Mouse (Mus musculus) B cell, adult 62 days (primary cell): ENCODE measurements around the gene Wrap53. TPM values are rescaled to one million over a fixed set of nuclear protein-coding genes. Genes with fewer than 3 reads are reported as not detected.

ENCODE experiments used
- total RNA-seq: library from RNA; stranded (reverse); gene quantifications from 4 replicates; pipeline ENCODE4 v1.2.4, GENCODE M21; 2023

Wrap53 gene
- total RNA-seq = 11.0 to 15.2 TPM (median 13.1 TPM) in 4 replicates

GRCm38 (mm10) chr11:69580091-69580514 is at the start of gene Wrap53, which contains the start of gene Trp53:
Gene Wrap53, minus strand, starts transcription at chr11:69580255.
Gene Trp53, plus strand, starts transcription at chr11:69580359.

GRCm38 (mm10) chr11:69621571-69622268 is 41.7 kb upstream of the Wrap53 start, which contains the start of gene Sat2:
Gene Sat2, plus strand, starts transcription at chr11:69622024.

GRCm38 (mm10) chr11:69617805-69618204 is 37.8 kb upstream of the Wrap53 start, which contains the start of gene Shbg:
Gene Shbg, minus strand, starts transcription at chr11:69617905.

DNA sequence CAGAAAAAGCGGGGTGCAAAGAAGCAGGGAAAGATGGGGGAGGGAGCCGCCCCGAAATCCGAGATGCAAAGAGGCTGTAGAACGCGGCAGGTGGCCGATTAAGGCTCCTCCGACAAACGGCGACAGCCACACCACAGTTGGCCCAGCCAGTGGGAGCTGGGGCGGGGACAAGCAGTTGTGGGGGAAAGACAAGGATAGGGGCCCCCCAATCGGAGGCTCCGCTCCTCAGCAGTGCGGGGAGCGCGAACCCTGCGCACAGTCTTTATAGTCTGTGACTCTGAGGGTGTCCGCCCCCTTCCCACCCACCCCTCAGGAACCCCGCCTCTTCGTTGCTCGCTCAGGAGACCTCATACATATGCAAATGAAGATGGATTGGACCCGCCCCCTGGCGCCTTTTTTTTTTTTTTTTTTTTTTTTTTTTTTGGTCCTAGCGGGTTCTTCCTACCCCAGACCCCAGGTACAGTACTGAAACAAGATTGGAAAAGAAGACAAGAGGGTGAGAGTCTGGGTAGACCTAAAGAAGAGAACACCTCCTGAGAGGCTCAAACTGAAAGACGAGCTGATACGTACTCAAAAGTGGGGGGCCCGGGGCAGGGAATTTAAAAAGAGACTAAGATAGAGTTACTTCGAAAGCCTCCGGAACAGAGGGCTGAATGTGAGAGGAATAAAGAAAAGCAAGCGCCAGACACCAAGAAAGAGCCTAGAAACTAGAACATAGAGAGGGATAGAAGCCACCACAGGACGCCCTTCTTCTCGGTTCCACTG is 25.9 kb upstream of the Wrap53 start, which contains the start of gene Atp1b2:
Gene Atp1b2 (minus strand): TSS at position 217 of the 765 bp plus-strand sequence.

GRCm38 (mm10) chr11:69559851-69560765 is 19.9 kb downstream of the Wrap53 start, which contains the start of gene Efnb3:
Gene Efnb3, minus strand, starts transcription at chr11:69560205.

DNA sequence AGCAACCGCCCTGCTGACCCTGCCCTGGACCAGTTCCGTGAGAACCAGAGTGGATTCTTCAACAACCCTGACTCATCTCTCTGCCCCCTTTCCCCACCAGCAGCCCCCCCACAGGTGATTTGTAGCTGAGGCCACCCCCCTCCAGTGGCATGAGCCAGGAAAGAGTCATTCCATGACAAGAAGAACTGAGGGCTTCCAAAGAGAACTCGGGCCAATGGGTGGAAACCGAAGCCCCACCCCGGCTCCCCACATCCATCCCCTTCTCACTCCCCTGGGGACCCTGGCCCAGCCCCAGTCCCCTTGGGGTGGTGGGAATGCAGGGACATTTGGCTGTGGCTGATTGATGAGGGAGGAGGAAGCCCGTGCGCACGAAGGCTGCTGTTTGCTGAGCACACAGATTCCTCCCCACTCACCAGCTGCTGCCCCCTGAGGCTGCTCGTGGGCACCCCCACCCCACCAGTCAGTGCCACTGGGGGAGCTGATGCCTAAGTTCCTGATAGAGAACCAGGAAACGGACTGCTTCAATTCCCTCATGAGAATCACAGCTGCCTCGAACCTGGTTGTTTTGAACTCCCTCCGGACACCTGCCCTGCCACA is 30.9 kb downstream of the Wrap53 start, which contains the start of gene Dnah2:
Gene Dnah2 (minus strand): TSS at position 51 of the 597 bp plus-strand sequence.

Other genes starting within 250 kb of the Wrap53 start
- 2.4 to 4.6 TPM (median 3.1 TPM) in 4 replicates for gene Rnf227, start 239.8 kb downstream of the Wrap53 start, total RNA-seq
- gene Chd3, start 210.8 kb downstream of the Wrap53 start, total RNA-seq = 335 to 369 TPM (median 343 TPM) in 4 replicates
- 34.9 to 49.9 TPM (median 39.5 TPM) in 4 replicates for gene Naa38, start 184.8 kb downstream of the Wrap53 start, total RNA-seq
- 40.5 to 48.7 TPM (median 44.6 TPM) in 4 replicates for gene Cyb5d1, start 184.6 kb downstream of the Wrap53 start, total RNA-seq
- 11.6 to 18.4 TPM (median 15.3 TPM) in 4 replicates for gene Tmem88, start 182.0 kb downstream of the Wrap53 start, total RNA-seq
- 404 to 430 TPM (median 420 TPM) in 4 replicates for gene Kdm6b, start 166.6 kb downstream of the Wrap53 start, total RNA-seq
- 0.03 TPM in 1 of 4 replicates, not detected in the others for gene Dnah2, start 31.1 kb downstream of the Wrap53 start, total RNA-seq
- 0.18 to 0.66 TPM (median 0.35 TPM) in 4 replicates for gene Efnb3, start 20.1 kb downstream of the Wrap53 start, total RNA-seq
- 122 to 134 TPM (median 130 TPM) in 4 replicates for gene Trp53, start 104 bp upstream of the Wrap53 start, total RNA-seq
- 0.26 to 0.67 TPM (median 0.31 TPM) in 3 of 4 replicates, not detected in the other for gene Atp1b2, start 25.7 kb upstream of the Wrap53 start, total RNA-seq
- not detected in 4 replicates for gene Shbg, start 37.6 kb upstream of the Wrap53 start, total RNA-seq
- not detected in 4 replicates for gene Sat2, start 41.8 kb upstream of the Wrap53 start, total RNA-seq
- 73.0 to 86.7 TPM (median 81.7 TPM) in 4 replicates for gene Fxr2, start 52.7 kb upstream of the Wrap53 start, total RNA-seq
- gene Sox15, start 75.1 kb upstream of the Wrap53 start, total RNA-seq = 0.95 TPM in 1 of 4 replicates, not detected in the others
- 58.5 to 68.1 TPM (median 64.8 TPM) in 4 replicates for gene Mpdu1, start 82.4 kb upstream of the Wrap53 start, total RNA-seq
- 13.5 to 15.1 TPM (median 14.6 TPM) in 4 replicates for gene Cd68, start 85.9 kb upstream of the Wrap53 start, total RNA-seq
- gene Eif4a1, start 92.2 kb upstream of the Wrap53 start, total RNA-seq = 683 to 716 TPM (median 701 TPM) in 4 replicates
- gene Senp3, start 101.8 kb upstream of the Wrap53 start, total RNA-seq = 112 to 142 TPM (median 125 TPM) in 4 replicates
- gene Tnfsf13, start 105.5 kb upstream of the Wrap53 start, total RNA-seq = not detected in 4 replicates
- 0.40 TPM in 1 of 4 replicates, not detected in the others for gene Tnfsf12, start 115.6 kb upstream of the Wrap53 start, total RNA-seq
- gene Tnfsfm13, start 115.8 kb upstream of the Wrap53 start, total RNA-seq = 0.56 TPM in 1 of 4 replicates, not detected in the others
- gene Polr2a, start 178.4 kb upstream of the Wrap53 start, total RNA-seq = 227 to 251 TPM (median 238 TPM) in 4 replicates
- gene Slc35g3, start 181.7 kb upstream of the Wrap53 start, total RNA-seq = not detected in 4 replicates
- 62.1 to 72.6 TPM (median 65.4 TPM) in 4 replicates for gene Zbtb4, start 185.7 kb upstream of the Wrap53 start, total RNA-seq
- 7.8 to 14.5 TPM (median 12.0 TPM) in 4 replicates for gene Chrnb1, start 215.7 kb upstream of the Wrap53 start, total RNA-seq
- gene Fgf11, start 221.6 kb upstream of the Wrap53 start, total RNA-seq = 0.21 to 0.22 TPM in 2 of 4 replicates, not detected in the others
- gene Tmem102, start 225.4 kb upstream of the Wrap53 start, total RNA-seq = 0.30 TPM in 1 of 4 replicates, not detected in the others
- not detected in 4 replicates for gene Gm39566, start 235.0 kb upstream of the Wrap53 start, total RNA-seq
- gene Spem2, start 238.2 kb upstream of the Wrap53 start, total RNA-seq = not detected in 4 replicates
- not detected in 4 replicates for gene Spem1, start 241.9 kb upstream of the Wrap53 start, total RNA-seq